Mouse (Mus musculus): ENCODE measurements around the gene Mepce.

Gene Mepce

DNA sequence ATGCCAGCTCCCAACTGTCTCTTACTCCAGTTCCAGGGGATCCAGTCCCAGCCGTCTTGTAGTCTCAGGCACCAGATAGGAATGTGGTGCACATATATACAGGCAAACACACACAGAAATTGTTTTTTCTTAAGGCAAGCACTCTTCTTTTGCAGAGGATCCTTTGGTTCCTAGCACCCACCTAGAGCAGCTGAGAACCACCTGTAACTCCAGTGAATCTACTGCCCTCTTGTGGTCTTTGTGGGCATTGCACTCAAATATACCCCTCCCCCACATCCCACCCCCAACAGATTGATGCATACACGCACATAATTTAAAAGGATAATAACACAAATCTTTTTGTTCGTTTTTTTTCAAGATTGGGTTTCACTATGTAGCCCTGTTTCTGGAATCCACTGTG, 21.2 kb downstream of the Mepce start:
- in situ Hi-C loops (cut with MboI, MseI), result loop anchor here in 1 of 2 experiments (10.0 to 25.0 kb wide), 2 partner anchors 241 to 429 kb away; partner anchors contain the start of gene Slc12a9

DNA sequence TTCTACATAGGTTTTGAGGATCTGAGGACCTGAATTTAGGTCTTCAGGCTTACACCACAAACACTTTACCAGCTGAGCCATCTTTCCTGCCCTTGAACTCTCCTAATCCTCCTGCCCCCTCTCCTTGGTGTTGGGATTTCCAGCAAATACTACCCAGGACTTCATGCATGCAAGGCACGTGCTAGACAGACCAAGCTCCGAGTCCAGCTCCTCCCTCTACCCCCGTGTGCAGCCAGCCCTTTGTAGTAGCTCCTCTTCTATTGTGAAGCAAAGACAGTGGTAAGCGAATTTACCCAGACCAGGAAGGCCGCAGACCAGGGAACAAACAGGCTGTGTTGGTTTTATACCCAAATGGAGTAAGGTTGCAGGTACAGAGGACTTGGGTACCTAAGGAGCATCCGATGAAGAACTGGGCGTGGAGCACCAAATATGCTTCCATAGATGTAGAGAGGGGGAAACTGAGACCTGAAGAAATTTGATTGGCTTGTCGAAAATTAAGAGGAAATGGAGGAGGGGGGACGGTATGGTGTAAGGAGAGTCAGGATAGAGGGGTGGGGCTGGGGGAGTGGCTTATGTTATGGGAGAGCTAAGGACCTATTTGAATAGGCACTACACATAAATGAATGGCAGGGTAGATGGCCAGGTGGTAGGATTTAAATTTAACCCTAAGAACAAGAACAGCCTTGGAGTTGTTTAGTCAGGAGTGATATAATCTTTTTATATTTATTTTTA, 22.7 kb downstream of the Mepce start:
- in situ Hi-C loops (cut with MboI, MseI), result loop anchor here in 1 of 2 experiments (5.0 to 25.0 kb wide), 3 partner anchors 112 to 427 kb away; partner anchors contain the start of gene Slc12a9

DNA sequence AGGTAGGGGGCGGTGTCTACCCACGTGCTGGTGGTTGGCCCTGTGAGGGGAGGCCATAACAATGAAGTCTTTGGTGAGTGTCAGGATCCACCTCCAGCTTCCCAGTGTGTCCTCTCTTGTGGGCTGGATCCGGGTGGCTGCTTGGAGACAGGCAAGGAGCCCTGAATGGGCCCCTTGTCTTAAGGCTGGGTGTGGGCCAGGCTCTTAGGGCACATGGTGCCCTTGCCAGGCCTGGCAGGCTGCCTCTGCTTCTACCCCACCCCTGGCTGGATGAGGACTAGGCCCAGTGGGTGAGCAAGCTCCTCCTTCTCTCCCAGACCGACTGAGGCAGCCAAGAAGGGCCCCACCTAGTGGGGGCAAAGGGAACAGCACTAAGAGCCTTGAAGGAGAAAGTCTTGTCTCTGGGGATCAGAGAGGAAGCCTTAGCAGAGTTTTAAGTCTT, 27.5 kb downstream of the Mepce start:
- in situ Hi-C loops (cut with MboI, MseI), result loop anchor here (5.0 to 25.0 kb wide), 3 partner anchors 108 to 423 kb away; partner anchors contain the start of gene Slc12a9 (in 1 of the 2)

DNA sequence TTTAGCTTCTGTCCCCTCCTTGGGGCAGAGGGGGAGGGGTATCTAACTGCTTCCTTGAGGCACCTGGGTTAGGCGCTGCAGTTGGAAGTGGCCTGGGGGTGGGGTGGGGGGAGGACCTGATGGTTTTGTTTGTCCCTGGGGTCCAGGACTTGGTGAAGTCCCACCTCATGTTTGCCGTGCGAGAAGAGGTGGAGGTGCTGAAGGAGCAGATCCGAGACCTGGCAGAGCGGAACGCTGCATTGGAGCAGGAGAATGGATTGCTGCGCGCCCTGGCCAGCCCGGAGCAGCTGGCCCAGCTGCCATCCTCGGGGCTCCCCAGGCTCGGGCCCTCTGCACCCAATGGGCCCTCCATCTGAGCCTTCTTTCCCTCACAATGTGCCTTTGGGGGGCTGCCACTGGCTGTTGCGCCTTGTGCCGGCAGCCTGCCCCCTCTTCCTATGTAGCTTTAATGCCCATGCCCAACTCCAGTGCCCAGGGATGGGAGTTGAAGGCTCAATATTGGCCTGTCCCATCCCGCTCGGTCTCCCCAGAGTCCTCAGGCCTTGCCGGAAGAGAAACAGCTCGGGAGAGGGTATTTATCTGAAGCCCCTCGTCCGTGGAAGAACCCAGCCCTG, 28.4 kb downstream of the Mepce start:
- in situ Hi-C loops (cut with MboI, MseI), result loop anchor here (5.0 to 25.0 kb wide), 2 partner anchors 107 to 422 kb away; partner anchors contain the start of gene Slc12a9 (in 1 of the 2)

DNA sequence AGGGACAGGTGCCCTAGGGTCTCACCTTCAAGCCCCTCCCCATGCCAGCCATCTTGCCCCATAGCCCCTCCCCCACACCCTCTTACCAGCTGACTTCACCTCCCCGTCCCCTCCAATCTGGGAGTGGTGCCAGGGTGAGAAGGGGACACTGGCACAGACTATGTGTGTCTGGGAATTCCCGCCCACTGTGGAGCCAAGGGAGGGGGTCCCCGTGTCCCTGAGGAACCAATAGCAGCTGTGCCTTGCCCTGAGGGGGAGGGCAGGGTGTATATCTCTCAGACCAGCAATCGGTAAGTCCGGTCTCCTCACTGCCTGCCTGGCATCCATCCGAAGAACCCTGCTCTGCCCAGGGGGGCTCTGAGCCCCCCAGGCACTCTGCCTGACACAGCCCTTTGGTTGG, 29.6 kb downstream of the Mepce start:
- in situ Hi-C loops (cut with MboI, MseI), result loop anchor here (5.0 to 25.0 kb wide), 2 partner anchors 106 to 421 kb away; partner anchors contain the start of gene Slc12a9 (in 1 of the 2)

DNA sequence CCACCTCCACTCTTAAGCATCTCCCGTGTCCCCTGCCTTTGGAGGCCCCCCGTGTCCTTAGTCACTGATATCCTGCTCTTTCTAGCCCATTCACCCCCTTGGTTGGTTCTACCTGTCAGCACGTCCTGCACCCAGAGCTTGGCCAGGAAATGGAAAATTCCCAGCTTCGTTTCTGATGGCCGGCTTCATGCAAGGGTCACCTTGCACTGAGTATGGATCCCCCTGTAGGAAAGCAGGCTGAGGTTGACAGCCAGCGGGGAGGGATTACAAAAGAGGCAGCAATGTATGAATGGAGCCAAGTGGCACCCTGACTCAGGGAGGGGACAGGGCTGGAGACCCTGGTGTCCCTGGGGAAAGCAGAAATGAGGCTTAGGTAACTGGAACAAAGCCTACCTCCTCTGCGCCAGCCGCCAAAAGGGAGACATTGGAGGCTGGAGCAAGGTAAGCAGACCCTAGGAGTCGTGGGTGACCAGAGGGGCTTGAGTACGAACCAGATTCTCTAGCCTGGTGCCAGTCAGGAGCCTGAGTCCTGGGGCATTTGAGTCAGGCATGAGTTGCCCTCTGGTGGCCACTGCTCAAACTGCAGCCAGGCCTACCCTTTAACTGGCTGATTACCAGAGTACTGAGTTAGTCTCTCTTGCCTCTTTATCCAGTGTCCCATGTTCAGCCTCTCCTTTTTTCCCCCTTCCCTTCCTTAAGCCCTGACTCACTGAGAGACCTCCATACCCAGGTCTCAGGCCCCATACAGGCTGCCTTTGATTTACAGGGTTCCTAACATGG, 30.4 kb downstream of the Mepce start:
- in situ Hi-C loops (cut with MboI, MseI), result loop anchor here (5.0 to 25.0 kb wide), 2 partner anchors 105 to 420 kb away; partner anchors contain the start of gene Slc12a9 (in 1 of the 2)

DNA sequence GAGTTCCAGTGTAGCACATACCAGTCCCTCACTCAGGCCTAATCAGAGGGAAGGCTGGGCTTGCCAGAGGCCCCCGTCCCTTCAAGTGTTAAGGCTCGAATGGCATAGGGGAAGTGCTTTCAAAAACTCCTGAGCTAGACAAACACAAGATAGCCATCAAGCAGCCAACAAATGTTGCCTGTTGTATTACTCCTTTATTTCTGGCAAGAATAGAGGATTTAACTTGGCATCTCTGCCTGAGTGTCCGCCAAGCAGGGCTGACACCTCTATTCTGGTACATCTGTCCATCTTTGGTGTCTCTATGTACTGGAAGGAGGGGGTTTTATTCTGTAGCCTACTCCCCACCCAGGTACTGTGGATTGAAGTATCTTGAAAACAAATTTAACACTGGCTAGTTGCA, 31.3 kb downstream of the Mepce start:
- in situ Hi-C loops (cut with MboI, MseI), result loop anchor here (5.0 to 25.0 kb wide), 2 partner anchors 104 to 419 kb away; partner anchors contain the start of gene Slc12a9 (in 1 of the 2)

DNA sequence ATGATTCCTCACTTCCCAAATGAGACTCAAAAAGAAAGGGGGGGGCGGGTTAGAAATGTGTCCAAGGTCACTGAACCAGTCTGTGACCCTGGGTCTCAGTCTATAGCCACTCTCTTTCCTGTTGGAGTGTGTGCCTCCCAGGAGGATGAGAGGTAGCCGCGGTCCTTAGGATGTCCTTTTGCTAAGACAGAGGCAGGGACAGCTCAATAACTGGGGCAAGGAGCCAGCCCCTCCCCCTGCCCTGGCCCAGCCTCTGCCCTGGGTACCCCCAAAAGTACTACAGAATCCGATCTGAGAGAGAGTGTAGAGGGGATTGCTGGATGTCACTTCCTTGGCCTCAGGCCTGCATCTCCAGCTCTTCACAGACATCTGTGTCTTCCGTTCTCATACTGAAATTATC, 32.0 kb downstream of the Mepce start:
- in situ Hi-C loops (cut with MboI, MseI), result loop anchor here (5.0 to 25.0 kb wide), 2 partner anchors 103 to 418 kb away; partner anchors contain the start of gene Slc12a9 (in 1 of the 2)

DNA sequence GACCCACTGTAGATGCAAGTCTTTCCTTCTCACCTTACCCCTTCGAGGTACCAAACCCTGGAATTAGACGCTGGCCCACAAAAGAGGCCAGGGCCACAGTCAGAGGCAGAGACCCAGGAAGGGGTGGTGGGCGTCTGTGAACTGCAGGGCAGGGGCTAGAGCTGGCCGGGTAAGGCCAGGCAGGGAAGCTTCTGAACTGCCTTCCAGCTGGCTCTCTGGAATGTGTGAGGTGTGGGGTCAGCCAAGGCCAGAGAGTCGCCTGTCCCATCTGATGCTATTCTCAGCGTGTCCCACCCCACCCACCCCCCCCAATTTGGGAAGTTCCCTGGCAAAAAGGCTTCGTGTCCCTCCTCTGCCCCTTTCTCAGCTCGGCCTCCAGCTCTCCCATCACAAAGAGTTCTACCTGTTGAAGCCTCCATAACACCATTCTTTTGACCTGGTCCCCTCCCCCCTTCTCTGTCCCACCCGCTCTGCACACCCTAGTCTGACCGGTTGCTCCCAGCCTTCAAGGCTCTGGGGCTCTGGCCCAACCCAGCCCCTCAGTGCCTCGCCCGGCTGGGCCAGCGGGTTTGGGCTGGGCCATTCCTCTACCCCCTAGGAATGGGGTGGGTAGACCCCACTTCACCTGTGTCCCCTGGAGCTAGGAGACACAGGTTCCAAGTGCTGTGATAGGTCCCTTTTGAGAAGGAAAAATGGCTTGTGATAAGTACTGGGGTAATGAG, 34.2 kb downstream of the Mepce start:
- in situ Hi-C loops (cut with MboI, MseI), result loop anchor here in 1 of 2 experiments (25.0 kb wide), 1 partner anchor 416 kb away; the partner anchor contains the start of gene Slc12a9

DNA sequence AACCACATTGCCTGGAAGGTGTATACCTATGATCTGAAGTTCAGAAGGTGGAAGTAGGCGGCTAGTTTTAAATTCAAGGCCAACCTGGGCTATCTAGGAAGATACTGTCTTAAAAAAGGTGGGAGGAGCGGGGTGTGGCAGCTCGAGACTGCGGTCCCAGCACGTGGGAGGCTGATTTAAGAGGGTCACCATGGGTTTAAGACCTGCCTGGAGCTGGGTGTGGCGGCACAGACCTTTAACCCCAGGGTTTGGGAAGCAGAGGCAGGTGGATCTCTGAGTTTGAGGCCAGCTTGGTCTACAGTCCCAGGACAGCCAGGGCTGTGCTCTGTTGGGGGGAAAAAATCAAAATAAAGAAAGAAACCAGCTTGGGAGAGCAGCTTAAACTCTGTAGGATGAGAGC, 35.5 kb downstream of the Mepce start:
- in situ Hi-C loops (cut with MboI, MseI), result loop anchor here in 1 of 2 experiments (25.0 kb wide), 1 partner anchor 415 kb away; the partner anchor contains the start of gene Slc12a9

DNA sequence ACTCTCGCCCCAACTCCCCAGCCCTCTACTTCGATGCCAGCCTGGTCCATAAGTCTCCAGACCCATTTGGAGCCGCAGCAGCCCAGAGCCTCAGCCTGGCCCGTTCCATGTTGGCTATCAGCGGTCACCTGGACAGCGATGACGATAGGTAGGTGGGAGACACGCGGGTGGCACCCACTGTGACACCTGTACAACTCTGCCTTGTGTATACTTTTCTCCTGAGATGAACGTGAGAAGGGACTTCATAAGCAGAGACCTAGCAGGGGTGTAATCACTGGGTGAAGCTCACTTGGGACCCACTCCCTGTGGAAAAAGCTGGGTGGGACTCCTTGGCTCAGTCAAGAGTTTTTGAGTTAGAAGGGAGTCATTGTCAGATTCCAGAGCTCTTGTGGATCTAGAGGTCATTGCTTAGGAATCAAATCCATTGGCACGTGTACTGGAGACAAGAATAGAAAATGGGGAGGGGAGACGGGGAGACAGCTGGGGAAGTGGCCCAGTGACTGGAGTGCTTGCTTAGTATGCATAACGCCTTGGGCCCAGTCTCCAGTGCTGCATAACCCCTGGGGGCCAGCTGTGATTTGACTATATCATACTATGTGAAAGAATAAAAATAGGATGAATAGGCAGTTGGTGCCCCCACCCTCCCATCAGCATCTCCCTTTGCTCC, 36.1 kb downstream of the Mepce start:
- in situ Hi-C loops (cut with MboI, MseI), result loop anchor here in 1 of 2 experiments (25.0 kb wide), 1 partner anchor 414 kb away; the partner anchor contains the start of gene Slc12a9

DNA sequence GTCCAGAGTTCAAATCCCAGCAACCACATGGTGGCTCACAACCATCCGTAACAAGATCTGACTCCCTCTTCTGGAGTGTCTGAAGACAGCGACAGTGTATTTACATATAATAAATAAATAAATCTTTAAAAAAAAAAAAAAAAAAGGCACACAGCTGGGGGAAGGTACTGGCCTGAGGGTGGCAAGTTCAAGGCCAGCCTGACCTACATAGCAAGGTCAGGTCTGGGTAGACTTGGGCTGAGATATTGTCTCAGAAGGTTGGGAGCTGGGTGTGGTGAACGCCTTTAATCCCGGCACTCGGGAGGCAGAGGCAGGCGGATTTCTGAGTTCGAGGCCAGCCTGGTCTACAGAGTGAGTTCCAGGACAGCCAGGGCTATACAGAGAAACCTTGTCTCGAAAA, 37.2 kb downstream of the Mepce start:
- in situ Hi-C loops (cut with MboI, MseI), result loop anchor here in 1 of 2 experiments (25.0 kb wide), 1 partner anchor 413 kb away; the partner anchor contains the start of gene Slc12a9

DNA sequence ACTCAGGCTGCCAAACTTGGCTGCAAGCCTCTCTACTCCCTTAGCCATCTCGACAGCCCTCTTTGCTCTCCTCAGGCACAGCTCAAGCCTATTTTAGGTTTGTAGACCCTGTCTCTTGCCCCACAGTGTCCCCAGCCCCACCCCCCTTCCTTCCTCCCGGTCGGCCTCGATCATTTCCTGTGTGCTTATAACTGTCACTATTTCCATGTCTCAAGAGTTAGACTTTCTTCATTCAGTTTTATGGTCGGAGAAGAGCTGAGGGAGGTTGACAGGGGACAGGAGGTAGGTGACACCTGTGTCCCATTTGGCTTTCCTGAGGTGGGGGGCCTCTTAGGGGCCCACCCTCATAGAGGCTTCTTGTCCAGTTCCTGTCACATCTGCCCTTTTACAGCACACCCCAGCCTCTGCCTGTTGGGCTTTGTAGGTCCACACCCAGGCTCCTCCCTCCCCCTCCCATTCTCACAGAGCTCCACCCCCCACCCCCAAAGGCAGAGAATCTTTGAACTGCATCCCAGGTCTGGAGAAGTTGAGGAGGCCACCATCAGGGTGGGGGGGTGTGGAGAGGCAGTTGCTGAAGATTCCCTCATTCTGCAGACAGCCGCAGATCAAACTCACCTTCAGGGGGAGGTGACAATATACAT, 38.1 kb downstream of the Mepce start:
- in situ Hi-C loops (cut with MboI, MseI), result no loop called here

DNA sequence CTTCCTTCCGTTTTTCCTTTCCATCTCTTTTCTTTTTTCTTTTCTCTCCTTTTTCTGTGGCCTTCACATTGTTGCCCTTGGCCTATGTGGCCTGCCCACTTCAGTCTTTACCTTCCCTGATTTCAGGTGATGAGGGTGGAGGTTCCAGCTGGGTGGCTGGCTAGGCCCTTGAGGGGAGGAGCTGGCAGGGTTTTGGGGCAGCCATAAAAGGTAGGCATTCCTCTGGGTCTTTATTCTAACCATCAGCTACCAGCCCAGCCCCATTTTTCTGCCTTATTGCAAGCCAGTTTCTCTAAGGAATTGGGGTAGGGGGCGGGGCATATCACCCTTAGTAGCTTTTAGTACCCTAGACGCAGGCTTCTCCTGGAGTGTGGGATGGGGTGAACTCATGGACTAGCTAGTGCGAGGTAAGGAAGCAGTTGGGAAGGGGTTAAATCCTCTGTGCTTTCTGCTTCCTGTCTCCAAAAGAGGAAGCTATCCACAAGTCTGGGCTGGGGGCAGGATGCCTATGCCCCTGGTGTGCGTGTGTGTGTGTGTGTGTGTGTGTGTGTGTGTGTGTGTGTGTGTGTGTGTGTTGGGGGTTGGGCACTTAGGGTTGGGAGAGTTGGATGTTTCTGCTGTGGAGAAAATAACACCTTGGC, 39.2 kb downstream of the Mepce start:
- in situ Hi-C loops (cut with MboI, MseI), result no loop called here

DNA sequence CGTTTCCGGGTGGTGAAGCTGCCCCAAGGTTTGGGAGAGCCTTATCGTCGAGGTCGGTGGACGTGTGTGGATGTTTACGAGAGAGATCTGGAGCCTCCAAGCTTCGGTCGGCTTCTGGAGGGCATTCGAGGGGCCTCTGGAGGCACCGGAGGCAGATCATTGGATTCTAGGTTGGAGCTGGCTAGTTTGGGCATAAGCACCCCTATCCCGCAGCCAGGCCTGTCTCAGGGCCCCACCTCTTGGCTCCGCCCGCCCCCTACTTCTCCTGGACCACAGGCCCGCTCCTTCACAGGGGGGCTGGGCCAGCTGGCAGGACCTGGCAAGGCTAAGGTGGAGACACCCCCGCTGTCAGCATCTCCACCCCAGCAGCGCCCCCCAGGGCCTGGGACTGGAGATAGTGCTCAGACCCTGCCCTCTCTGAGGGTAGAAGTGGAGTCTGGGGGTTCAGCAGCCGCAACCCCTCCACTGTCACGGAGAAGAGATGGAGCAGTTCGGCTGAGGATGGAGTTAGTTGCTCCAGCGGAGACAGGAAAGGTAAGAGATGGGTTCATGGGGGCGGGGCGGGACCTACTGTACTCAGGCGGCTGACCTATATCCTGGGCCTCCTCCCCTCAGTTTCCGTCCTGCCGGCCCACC, 40.0 kb downstream of the Mepce start:
- in situ Hi-C loops (cut with MboI, MseI), result no loop called here

DNA sequence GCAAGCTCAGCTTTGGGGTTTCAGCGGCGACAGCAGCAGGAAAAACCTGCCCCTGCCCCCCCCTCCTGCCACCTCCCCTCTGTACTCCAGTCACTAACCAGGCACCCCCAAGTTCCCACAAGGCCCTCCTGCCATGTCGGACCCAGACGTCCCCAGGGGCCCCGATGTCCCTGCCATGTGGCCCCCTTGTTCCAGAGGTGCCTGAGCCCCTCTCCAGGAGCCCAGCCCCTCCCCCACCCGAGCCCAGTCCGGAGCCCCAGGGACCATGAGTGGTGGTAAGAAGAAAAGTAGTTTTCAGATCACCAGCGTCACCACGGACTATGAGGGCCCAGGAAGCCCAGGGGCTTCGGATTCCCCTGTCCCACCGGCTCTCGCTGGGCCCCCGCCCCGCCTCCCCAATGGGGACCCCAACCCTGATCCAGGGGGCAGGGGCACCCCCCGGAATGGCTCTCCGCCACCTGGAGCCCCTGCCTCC, 40.6 kb downstream of the Mepce start:
- in situ Hi-C loops (cut with MboI, MseI), result no loop called here

DNA sequence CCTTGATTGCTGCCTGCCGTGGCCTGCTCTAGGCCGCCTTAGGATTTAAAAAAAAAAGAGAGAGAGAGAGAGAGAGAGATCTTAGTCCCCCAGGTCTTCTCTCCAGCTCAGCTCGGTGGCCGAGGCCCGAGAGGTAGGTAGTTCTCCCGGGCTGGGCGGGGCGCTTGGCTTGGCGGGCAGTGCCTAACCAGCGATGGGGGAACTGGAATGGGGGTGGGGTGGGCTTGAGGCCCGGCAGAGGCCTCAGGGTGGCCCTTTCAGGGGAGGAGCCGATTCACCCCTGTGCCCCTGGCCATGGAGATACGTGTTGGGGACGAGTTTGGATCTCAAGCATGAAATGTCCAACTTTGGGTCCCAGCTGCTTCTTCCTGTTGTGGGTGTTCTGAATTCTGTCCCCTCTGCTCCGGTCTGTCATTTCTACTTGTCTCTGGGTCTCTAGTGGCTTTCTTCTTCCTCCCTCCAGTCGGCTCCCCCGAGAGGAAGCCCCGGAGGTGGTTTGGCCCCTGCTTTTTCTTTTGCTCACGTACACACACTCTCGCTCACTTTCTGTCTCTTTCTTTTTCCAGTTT, 41.1 kb downstream of the Mepce start:
- in situ Hi-C loops (cut with MboI, MseI), result no loop called here
